Mouse (Mus musculus): ENCODE results near the gene Zbtb45. TPM values are rescaled to one million over a fixed set of nuclear protein-coding genes. Genes with fewer than 3 reads are reported as not detected.

The Zbtb45 gene
- total RNA-seq, 2 experiments from 2014 or later = 8.4 to 9.2 TPM

DNA sequence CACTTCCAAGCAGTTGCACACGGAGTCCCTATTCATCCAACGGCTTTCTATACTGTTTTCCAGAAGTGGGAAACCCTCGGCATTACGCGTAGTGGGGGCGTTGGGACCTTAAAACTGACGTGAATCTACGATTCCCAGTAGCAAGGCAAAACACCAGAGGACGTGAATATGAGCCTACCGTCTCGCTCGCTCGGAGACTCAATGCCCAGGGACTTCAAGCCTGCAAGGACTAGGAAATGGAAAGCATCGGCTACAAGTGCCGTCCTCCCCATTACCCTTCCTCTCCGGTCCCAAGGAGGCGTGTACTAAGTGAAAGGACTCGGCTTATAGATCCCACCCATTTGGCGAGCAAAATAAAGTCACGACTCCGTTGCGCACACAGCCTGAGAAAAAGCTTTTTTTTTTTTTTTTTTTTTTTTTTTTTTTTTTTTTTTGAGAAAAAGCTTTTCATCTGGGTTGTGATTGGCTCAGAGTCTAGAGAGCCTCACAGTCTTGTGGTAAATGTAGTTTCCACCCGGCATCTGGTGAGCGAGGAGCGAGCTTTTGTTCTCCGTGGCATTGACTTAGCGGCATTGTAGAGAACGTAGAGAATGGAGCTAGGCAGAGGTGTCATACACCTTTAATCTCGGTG, 48.2 kb downstream of the Zbtb45 start:
- intact Hi-C loops (cut with DNase I) = loop anchor here (5.0 kb wide), 1 partner anchor 39 kb away; the partner anchor contains the start of gene Rps5
- peak; percentile 32 to 58 for DNase-seq

DNA sequence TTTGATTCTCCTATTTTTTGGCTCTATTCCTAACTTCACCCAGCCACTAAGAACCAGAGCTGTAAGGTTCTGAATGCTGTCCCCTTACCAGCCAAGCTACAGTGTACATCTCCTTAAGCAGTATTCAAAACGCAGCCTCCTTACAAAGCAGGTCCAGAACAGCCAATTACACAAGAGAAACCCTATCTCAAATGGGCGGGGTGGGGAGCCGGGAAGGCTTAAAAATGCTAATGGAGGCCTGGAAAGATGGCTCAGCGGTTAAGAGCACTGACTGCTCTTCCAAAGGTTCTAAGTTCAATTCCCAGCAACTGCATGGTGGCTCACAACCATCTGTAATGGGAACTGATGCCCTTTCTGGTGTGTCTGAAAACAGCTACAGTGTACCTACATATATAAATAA, 50.1 kb downstream of the Zbtb45 start:
- no peak for DNase-seq
- intact Hi-C loops (cut with DNase I) = loop anchor here (5.0 kb wide), 1 partner anchor 37 kb away; the partner anchor contains the start of gene Rps5

DNA sequence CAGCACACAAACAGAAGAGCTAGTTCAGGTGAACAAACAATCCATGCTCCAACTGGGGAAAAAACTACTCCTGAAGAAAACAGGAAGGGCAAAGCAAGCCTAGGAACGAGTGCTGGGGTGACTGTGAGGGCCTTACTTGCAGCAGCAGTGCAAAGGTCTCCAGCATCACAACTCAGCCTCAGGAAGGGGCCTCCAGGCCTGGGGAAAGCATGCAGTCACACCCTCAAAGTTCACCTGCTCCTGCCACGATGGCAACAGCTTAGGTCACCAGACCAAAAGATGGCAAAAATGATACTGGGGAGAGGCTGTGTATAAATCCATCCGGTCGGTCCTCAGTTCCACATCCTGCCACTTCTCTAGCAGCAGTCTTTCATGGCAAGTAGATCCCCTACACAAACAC, 50.9 kb downstream of the Zbtb45 start:
- intact Hi-C loops (cut with DNase I) = no loop called here
- no peak for DNase-seq

DNA sequence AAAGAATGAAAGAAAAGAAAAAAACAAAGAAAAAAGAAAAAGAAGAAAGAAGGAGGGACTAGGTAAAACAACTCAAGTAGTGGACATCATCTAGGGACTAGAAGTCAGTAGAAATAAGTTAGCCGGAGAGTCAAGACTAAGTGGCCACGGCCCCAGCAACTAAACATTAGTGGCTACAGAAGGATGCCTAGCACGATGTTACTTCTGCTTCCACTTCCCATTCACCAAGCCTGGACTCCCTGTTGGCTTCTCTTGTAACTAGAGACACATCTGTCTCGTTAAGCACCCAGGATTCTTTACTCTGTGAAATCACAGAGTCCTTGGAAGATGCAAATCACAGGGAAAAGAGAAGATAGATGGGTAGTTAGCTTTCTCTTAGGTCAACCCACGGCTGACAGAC, 52.3 kb downstream of the Zbtb45 start:
- no peak for DNase-seq
- intact Hi-C loops (cut with DNase I) = no loop called here

DNA sequence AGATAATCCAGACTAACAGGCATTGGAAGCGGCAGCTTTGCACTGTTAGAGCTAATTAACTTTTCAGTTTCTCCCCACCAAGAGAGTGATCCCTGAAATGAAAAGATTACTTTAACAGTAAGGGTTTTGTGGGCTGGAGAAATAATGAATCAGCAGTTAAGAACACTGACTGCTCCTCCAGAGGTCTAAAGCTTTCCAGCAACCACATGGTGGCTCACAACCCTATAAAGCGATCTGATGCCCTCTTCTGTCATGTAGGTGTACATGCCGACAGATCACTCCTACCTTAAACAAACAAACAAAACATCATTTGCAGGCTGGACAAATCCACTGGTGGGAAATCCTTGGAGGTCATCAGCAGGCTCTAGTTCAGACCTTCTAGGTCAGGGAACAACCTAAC, 54.9 kb downstream of the Zbtb45 start:
- intact Hi-C loops (cut with DNase I) = no loop called here
- no peak for DNase-seq

Other genes with a start within 250 kb of the Zbtb45 start
- gene Zscan18, start 206.4 kb downstream of the Zbtb45 start, total RNA-seq (2021) = 1 to 10 TPM; 1.4 TPM
- gene Zfp329, start 191.2 kb downstream of the Zbtb45 start, total RNA-seq (2021) = 1 to 10 TPM; 8.6 to 9.3 TPM
- gene Zfp110, start 175.3 kb downstream of the Zbtb45 start, total RNA-seq (2021) = 10 to 100 TPM; 15.1 to 17.3 TPM
- 1 to 10 TPM; 3.9 to 4.0 TPM for gene Zfp128, start 128.9 kb downstream of the Zbtb45 start, total RNA-seq (2021)
- 1 to 10 TPM; 6.6 to 6.8 TPM for gene Zscan22, start 112.2 kb downstream of the Zbtb45 start, total RNA-seq (2021)
- 100 to 1,000 TPM; 536 to 584 TPM for gene Rps5, start 87.7 kb downstream of the Zbtb45 start, total RNA-seq (2021)
- gene Rnf225, start 82.6 kb downstream of the Zbtb45 start, total RNA-seq (2021) = under 1 TPM; 0.22 to 0.29 TPM
- 1 to 10 TPM; 4.1 to 4.5 TPM for gene Zfp324, start 44.2 kb downstream of the Zbtb45 start, total RNA-seq (2021)
- gene Zfp446, start 32.2 kb downstream of the Zbtb45 start, total RNA-seq (2021) = 1 to 10 TPM; 2.6 to 3.3 TPM
- gene Slc27a5, start 11.8 kb downstream of the Zbtb45 start, total RNA-seq (2021) = not detected
- gene Trim28, start 10.9 kb downstream of the Zbtb45 start, total RNA-seq (2021) = 100 to 1,000 TPM; 115 TPM
- 100 to 1,000 TPM; 129 to 130 TPM for gene Chmp2a, start 24.8 kb upstream of the Zbtb45 start, total RNA-seq (2021)
- 100 to 1,000 TPM; 179 TPM for gene Ube2m, start 28.2 kb upstream of the Zbtb45 start, total RNA-seq (2021)
- 1 to 10 TPM in 1 of 2 experiments, under 1 TPM in 1; 0.73 to 1.0 TPM for gene Mzf1, start 44.7 kb upstream of the Zbtb45 start, total RNA-seq (2021)
- gene Vmn1r85, start 85.1 kb upstream of the Zbtb45 start, total RNA-seq (2021) = not detected
- gene Vmn1r86, start 109.9 kb upstream of the Zbtb45 start, total RNA-seq (2021) = not detected
- not detected for gene Vmn1r87, start 130.1 kb upstream of the Zbtb45 start, total RNA-seq (2021)
- gene Vmn1r88, start 149.5 kb upstream of the Zbtb45 start, total RNA-seq (2021) = under 1 TPM; 0.07 TPM
- not detected for gene Vmn1r89, start 203.0 kb upstream of the Zbtb45 start, total RNA-seq (2021)

All from heart, postnatal 14 days (tissue).